Mouse (Mus musculus): Measurements from ENCODE around the gene Ift46.

Ift46 gene

DNA sequence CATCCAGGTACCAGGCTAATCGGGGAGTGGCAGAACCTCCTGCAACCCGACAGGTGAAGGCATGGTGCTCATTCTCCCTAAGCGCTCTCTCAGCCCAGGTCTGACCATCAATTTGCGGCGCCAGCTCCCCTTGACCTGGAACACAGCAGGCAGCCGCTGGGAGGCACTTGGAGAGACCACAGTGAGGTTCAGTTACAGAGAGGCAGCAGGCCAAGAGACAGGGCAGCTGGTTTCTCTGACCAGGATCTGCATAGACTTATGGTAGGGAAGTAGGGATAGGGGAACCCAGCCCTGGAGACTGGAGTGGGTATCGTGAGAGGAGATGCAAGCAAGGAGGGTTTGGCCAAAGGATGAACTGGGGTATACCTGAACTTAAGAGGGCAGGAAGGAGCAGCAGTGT is 30.6 kb downstream of the Ift46 start:
- H3K4me3 ChIP-seq (replicated peaks; ENCODE audit: low read length) = peak overlapping the region; percentile 89
- H3K36me3 ChIP-seq (ENCODE audit: insufficient read depth, low read length) = no peaks in the 10 kb centered on the region
- H3K9me3 ChIP-seq (ENCODE audit: low read length) = no peaks in the 10 kb centered on the region
- H3K4me1 ChIP-seq (replicated peaks; ENCODE audit: low read depth, low read length) = peaks cover 22% of the 10 kb centered on the region
- no peak for TF ChIP-seq POU5F1 (IDR thresholded peaks at IDR 0.05; ENCODE audit: borderline replicate concordance, low read length)
- TF ChIP-seq CTCF (conservative IDR thresholded peaks at IDR 0.05; ENCODE audit: low read length) = no peak
- TF ChIP-seq NANOG (IDR thresholded peaks at IDR 0.05; ENCODE audit: borderline replicate concordance, low read length) = no peak
- H3K27me3 ChIP-seq (ENCODE audit: insufficient read depth, low read length) = peaks cover 44% of the 10 kb centered on the region

DNA sequence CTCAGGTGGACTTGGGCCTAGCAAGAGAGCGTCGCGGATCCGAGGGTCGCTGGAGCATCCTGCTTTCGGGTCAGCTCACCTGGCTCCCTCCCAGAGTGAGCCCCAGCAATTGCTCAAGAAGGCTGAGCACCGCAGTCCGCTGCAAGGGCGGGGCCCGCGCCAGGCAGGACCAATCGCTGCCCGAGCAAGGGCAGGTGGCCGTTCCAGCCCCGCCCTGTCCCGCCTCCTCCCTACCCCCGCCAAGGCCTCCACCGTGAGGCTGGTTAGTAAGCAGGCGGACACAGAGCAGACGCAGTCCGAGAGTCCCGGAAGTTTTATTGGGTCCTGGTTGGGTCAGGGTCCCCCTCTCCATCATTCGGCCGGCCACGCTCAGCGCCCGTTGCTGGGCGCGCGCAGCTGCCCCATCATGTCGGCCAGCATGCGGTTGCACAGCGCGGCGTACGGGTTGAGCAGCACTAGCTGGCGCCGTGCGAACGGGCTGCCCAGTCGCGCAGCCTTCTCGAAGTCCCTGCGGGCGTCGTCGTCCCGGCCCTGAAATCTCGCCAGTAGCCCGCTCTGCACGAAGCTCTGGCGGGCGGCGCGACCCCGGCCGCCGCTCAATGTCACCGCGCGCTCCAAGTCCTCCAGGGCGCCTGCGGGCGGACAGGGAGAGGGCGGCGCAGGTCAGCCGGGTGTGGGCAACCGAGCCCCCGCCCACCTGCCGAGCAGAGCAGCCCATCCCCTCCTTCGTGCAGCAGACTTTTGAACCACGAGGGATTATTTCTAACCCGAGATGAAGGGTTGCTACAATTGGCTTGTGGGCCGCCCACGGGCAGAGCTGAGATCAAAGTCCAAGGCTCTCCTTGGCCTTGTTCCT is 31.6 kb downstream of the Ift46 start, which contains the start of gene Tmem25:
TSS of gene Tmem25 (minus strand) at position 206 of the 856 bp plus-strand sequence.
- H3K9me3 ChIP-seq (ENCODE audit: low read length) = no peaks in the 10 kb centered on the region
- TF ChIP-seq CTCF (conservative IDR thresholded peaks at IDR 0.05; ENCODE audit: low read length) (no peak), POU5F1 (IDR thresholded peaks at IDR 0.05; ENCODE audit: borderline replicate concordance, low read length) (no peak), NANOG (IDR thresholded peaks at IDR 0.05; ENCODE audit: borderline replicate concordance, low read length) (no peak)
- peaks cover 44% of the 10 kb centered on the region for H3K27me3 ChIP-seq (ENCODE audit: insufficient read depth, low read length)
- H3K36me3 ChIP-seq (ENCODE audit: insufficient read depth, low read length) = no peaks in the 10 kb centered on the region
- H3K4me1 ChIP-seq (replicated peaks; ENCODE audit: low read depth, low read length) = peaks cover 22% of the 10 kb centered on the region
- peak within 1 kb of the TSS; percentile 89 for H3K4me3 ChIP-seq (replicated peaks; ENCODE audit: low read length)

DNA sequence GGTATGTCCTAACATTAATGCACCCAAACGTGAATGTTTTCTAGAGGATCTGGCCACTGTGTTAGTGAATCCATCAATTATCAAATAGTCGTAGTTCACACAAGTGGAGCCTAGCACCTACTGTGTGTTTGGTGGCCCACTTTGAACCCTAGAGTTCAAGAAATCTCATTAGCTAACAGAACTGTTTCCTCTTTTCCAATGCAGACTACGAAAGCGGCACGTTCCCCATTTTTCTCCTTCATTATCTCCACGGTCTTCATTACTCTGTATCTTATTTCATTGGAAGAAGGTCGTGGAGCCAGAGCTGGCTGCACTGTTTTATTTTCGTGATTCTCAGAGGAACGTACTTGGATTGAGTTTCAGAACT is 32.2 kb downstream of the Ift46 start:
- peaks cover 22% of the 10 kb centered on the region for H3K4me1 ChIP-seq (replicated peaks; ENCODE audit: low read depth, low read length)
- no peak for TF ChIP-seq NANOG (IDR thresholded peaks at IDR 0.05; ENCODE audit: borderline replicate concordance, low read length)
- no peak for TF ChIP-seq POU5F1 (IDR thresholded peaks at IDR 0.05; ENCODE audit: borderline replicate concordance, low read length)
- TF ChIP-seq CTCF (conservative IDR thresholded peaks at IDR 0.05; ENCODE audit: low read length) = no peak
- H3K27me3 ChIP-seq (ENCODE audit: insufficient read depth, low read length) = peaks cover 44% of the 10 kb centered on the region
- no peaks in the 10 kb centered on the region for H3K9me3 ChIP-seq (ENCODE audit: low read length)
- peak overlapping the region; percentile 89 for H3K4me3 ChIP-seq (replicated peaks; ENCODE audit: low read length)
- H3K36me3 ChIP-seq (ENCODE audit: insufficient read depth, low read length) = peaks cover 5% of the 10 kb centered on the region

DNA sequence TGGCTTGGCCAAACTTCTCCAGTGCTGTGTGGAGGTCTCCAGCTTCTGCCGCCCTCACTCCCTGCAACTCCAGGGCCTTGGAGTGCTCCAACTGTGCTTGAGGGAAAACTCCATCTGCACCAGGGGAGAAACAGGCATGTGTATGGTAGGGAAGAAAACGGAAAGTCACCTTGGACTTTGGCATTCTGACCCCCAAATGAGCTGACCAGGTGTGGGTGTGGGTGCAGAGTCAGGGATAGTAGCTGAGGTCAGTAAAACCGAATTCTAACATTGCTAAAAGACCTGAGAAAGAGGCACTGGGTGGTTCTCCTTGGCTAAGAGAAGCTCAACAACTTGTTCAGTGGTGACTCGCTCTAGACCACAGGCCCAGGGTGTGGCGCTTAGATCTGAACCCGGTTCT is 34.0 kb downstream of the Ift46 start:
- peaks cover 20% of the 10 kb centered on the region for H3K36me3 ChIP-seq (ENCODE audit: insufficient read depth, low read length)
- peaks cover 22% of the 10 kb centered on the region for H3K4me1 ChIP-seq (replicated peaks; ENCODE audit: low read depth, low read length)
- H3K27me3 ChIP-seq (ENCODE audit: insufficient read depth, low read length) = peaks cover 35% of the 10 kb centered on the region
- H3K4me3 ChIP-seq (replicated peaks; ENCODE audit: low read length) = no peak overlapping the region
- TF ChIP-seq POU5F1 (IDR thresholded peaks at IDR 0.05; ENCODE audit: borderline replicate concordance, low read length) (no peak), CTCF (conservative IDR thresholded peaks at IDR 0.05; ENCODE audit: low read length) (no peak), NANOG (IDR thresholded peaks at IDR 0.05; ENCODE audit: borderline replicate concordance, low read length) (no peak)
- no peaks in the 10 kb centered on the region for H3K9me3 ChIP-seq (ENCODE audit: low read length)

DNA sequence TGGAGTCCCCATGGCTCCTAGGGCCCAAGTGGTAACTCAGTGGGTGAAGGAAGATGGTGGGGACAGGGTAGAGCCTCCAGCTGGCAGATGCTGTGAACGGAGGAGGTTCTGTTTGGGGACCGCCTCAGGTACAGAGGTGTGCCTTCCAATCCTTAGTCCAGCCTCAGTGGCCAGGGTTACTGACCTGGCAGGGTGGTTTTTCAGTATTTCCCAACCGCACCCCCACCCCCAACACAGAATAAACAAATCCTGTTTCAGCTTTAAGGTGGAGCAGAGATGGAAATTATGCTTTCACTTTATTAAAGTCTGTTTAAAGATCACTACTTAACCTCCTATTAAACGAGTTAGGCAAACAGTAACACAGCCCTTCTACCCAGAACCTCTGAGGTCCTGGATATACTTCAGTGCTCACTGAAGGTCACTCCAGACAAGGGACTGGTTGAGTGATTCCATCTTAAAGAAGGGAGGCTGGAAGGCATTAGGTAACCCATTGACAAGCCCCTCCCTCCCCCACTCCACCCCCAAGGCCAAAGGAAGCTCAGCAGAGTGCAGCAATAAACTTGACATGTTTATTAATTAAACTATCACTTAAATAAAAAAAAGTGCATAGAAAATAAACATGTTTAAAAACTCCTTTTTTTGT is 35.2 kb downstream of the Ift46 start, which contains the start of gene Ttc36:
TSS of gene Ttc36 (minus strand) at position 265 of the 643 bp plus-strand sequence.
- H3K9me3 ChIP-seq (ENCODE audit: low read length) = no peaks in the 10 kb centered on the region
- no peak within 1 kb of the TSS for H3K4me3 ChIP-seq (replicated peaks; ENCODE audit: low read length)
- peaks cover 33% of the 10 kb centered on the region for H3K27me3 ChIP-seq (ENCODE audit: insufficient read depth, low read length)
- peaks cover 23% of the 10 kb centered on the region for H3K4me1 ChIP-seq (replicated peaks; ENCODE audit: low read depth, low read length)
- H3K36me3 ChIP-seq (ENCODE audit: insufficient read depth, low read length) = peaks cover 33% of the 10 kb centered on the region
- TF ChIP-seq POU5F1 (IDR thresholded peaks at IDR 0.05; ENCODE audit: borderline replicate concordance, low read length) = no peak
- no peak for TF ChIP-seq CTCF (conservative IDR thresholded peaks at IDR 0.05; ENCODE audit: low read length)
- TF ChIP-seq NANOG (IDR thresholded peaks at IDR 0.05; ENCODE audit: borderline replicate concordance, low read length) = no peak

DNA sequence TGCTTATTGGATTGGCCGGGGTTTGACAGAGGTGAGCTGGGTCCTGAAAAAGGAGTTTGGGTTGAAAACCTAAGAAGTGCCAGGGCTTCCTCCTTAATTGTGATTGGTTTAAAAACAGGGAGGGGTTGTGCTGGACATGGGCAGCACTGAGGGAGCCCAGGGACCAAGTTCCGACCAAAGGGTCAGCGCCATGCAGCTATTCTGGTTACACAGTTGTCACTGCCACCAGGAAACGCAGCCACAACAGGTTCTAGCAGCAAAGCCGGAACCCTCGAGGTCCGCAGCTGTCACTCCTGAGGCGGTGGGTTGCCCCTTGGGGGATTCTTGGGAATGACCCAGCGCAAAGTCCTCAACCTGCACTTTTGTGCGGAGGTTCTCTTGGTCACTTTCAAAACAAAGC is 37.0 kb downstream of the Ift46 start:
- TF ChIP-seq POU5F1 (IDR thresholded peaks at IDR 0.05; ENCODE audit: borderline replicate concordance, low read length) = no peak
- TF ChIP-seq NANOG (IDR thresholded peaks at IDR 0.05; ENCODE audit: borderline replicate concordance, low read length) = no peak
- TF ChIP-seq CTCF (conservative IDR thresholded peaks at IDR 0.05; ENCODE audit: low read length) = no peak
- Histone ChIP-seq H3K9me3 (ENCODE audit: low read length) (no peaks in the 10 kb centered on the region), H3K36me3 (ENCODE audit: insufficient read depth, low read length) (peaks cover 50% of the 10 kb centered on the region), H3K4me1 (replicated peaks; ENCODE audit: low read depth, low read length) (peaks cover 12% of the 10 kb centered on the region), H3K27me3 (ENCODE audit: insufficient read depth, low read length) (peaks cover 15% of the 10 kb centered on the region), H3K4me3 (replicated peaks; ENCODE audit: low read length) (no peak overlapping the region)

DNA sequence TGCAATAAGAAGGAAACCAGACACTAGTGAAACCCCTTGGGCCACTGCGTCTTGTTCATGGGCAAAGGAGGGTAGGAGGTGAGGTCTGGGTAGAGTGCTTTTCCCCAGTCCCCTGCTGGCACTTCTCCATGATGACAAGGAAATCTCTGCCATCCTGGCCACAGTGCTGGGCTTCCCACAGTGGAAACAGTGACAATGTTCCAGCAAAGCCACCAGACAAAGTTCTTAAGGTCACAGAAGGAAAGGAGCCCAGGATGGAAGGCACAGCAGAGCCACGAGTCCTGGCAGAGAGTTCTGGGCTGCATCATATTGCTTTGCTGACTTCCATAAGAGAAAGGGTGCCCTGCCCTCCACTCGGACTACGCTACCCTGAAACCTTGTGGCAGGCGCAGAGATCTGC is 37.8 kb downstream of the Ift46 start:
- Histone ChIP-seq H3K9me3 (ENCODE audit: low read length) (no peaks in the 10 kb centered on the region), H3K36me3 (ENCODE audit: insufficient read depth, low read length) (peaks cover 59% of the 10 kb centered on the region), H3K4me1 (replicated peaks; ENCODE audit: low read depth, low read length) (peaks cover 7% of the 10 kb centered on the region), H3K4me3 (replicated peaks; ENCODE audit: low read length) (no peak overlapping the region), H3K27me3 (ENCODE audit: insufficient read depth, low read length) (peaks cover 7% of the 10 kb centered on the region)
- no peak for TF ChIP-seq NANOG (IDR thresholded peaks at IDR 0.05; ENCODE audit: borderline replicate concordance, low read length)
- TF ChIP-seq POU5F1 (IDR thresholded peaks at IDR 0.05; ENCODE audit: borderline replicate concordance, low read length) = no peak
- TF ChIP-seq CTCF (conservative IDR thresholded peaks at IDR 0.05; ENCODE audit: low read length) = no peak

DNA sequence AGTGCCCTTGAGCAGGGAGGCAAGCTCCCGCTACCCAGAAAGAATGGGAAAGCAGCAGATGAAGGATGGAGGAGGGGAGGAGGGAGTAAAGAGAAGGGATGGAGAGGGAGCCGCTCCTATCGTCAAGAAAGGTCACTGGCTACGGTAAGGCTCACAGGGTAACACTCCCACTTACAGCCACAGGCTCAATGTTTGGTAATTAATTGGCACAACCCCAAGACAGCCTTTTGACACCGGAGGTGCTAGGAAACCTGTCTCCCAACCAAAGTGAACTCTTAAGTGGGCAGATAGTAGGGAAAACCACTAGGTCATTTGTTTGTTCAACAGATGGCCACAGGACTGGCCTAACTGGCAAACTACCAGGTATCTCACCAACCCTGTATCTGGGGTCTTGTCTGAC is 39.4 kb downstream of the Ift46 start:
- H3K9me3 ChIP-seq (ENCODE audit: low read length) = no peaks in the 10 kb centered on the region
- H3K4me3 ChIP-seq (replicated peaks; ENCODE audit: low read length) = no peak overlapping the region
- H3K4me1 ChIP-seq (replicated peaks; ENCODE audit: low read depth, low read length) = peaks cover 3% of the 10 kb centered on the region
- no peaks in the 10 kb centered on the region for H3K27me3 ChIP-seq (ENCODE audit: insufficient read depth, low read length)
- no peak for TF ChIP-seq CTCF (conservative IDR thresholded peaks at IDR 0.05; ENCODE audit: low read length)
- no peak for TF ChIP-seq POU5F1 (IDR thresholded peaks at IDR 0.05; ENCODE audit: borderline replicate concordance, low read length)
- TF ChIP-seq NANOG (IDR thresholded peaks at IDR 0.05; ENCODE audit: borderline replicate concordance, low read length) = no peak
- peaks cover 74% of the 10 kb centered on the region for H3K36me3 ChIP-seq (ENCODE audit: insufficient read depth, low read length)

Data from E14TG2a.4 (cell line).